Mouse (Mus musculus) heart, adult 9 months (tissue): ENCODE results near the gene Slmap.
A peak's percentile ranks its signal among the peaks of the same experiment; 100 is the strongest.
"Not testable (repeated sequence)": the region's sequence is repeated elsewhere in the genome, so short reads cannot be mapped to it uniquely, and the experiment has no call there.

Experiments
- DNase-seq, 2 experiments: peaks; one replicate each; pipeline ENCODE4 v3.0.0; 2022; ENCODE audit warnings: low spot score in 2 of 2

Gene Slmap

DNA sequence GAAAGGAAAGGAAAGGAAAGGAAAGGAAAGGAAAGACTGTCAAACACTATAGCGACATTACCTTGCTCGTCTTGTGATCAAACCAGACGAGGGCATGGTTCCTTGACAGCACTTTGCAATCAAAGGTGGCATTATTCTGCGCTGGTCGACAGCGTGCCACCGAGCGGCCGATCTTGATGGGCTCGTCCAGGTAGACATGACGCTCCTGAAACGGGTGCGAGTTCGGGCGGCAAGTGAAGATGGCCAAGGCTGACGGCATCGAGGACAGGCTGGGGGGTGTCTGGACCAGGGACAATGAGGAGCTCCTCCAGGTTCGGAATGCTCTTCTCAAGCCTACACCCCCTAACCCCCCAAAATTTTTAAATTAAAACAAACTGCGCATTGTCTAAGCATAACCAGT, 1.5 kb downstream of the Slmap start:
- DNase-seq = no peak

- no peak for DNase-seq
Observed at GRCm38 (mm10) chr14:26532752-26533151, 2.0 kb downstream of the Slmap start.

DNA sequence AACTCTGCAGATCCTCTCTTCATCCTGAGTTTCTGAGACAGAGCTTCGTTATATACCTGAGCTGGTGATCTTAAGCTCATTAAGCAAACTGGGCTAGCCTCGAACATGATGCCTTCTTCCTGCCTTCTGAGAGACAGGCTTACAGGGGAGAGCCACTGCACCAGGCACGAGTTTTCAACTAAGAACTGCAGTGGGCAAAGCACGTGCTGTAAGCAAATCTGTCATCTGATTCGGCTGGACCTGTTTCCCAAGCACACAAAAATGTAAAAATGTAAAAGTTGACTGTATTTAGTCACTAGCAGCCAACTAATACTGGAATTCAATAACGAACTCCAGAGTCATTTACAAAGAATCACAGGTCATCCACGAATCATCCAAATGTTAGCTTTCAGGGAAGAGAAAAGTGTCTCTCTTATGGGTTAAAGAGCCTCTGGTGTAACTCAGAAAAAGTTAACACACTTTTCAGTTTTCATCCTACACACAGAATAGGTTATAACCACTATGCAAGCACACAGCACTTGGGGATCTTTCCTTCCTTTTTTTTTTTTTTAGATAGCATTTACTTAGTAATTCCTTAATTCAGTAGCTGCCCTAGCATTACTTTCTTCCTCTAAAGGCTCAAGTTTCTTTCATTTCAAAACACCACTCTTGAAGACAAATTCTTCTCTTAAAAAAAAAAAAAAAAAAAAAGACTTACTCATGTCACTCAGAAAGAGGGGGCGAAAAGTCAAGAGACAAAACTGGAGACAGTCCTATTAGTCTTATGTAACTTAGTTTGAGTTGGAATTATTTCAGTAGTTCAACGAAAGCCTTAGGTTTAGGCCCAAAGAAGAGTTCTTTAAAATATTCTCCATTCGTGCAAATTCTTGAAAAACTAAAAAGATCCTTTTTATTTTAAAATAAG, 3.1 kb downstream of the Slmap start:
- no peak for DNase-seq

DNA sequence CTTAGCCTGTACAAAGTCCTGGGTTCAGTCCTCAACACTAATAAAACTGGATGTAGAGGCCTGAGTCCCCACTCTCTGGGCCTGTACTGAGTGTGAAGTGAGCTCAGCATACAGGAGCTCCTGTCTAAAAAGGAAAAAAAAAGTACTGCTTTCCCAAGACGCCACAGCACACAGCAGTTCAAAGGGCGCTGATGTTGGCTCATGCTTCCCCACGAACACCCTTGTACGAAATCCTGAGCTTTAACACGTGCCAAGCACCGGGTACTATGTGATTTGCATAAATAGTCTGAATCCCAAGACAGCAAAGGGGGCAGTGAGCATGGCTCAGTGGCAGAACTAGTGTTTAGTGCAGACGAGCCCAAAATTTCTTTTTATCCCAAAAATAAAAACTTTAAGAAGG, 4.4 kb downstream of the Slmap start:
- no peak for DNase-seq

DNA sequence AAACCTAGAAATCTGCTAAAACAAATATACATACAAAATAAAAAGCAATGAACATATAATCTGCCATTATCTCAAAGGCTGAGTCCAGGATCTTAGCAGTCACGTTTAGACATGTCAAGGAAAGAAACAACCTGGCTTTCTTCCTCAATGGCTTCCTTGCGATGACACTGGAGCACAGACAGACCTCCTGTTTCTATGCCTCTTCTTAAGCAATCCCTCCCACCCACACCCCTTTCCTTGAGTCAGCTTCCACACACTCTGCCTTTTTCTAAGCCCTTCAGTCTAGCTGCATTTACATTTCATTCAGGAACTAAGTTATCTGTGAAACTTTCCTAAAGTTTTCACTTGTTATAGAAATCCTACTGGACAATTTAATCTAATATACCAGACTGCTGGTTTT, 6.4 kb downstream of the Slmap start:
- DNase-seq = no peak

- DNase-seq = no peak
Observed at GRCm38 (mm10) chr14:26525955-26526354, 8.8 kb downstream of the Slmap start.

DNA sequence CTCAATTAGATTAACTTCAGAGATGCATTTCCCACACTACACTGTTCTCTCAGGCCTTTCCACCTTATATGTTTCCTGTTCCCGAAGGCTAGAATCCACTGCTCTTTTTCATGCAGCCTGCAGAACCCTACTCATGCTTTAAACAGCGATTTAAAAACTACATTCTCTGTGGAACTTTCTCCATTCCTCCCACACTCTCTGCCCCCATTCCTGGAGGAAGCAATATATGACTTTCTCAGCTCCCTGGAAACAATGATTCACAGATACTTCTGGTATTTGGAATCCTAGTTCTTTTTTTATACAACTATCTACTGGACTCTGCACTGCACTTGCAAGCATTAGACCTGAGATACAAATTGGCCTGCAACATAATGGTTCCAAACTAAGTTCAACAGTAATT, 11.6 kb downstream of the Slmap start:
- DNase-seq = no peak

- no peak for DNase-seq
Observed at GRCm38 (mm10) chr14:26519831-26520230, 14.9 kb downstream of the Slmap start.

GRCm38 (mm10) chr14:26517843-26518242, 16.9 kb downstream of the Slmap start:
- DNase-seq = no peak

DNA sequence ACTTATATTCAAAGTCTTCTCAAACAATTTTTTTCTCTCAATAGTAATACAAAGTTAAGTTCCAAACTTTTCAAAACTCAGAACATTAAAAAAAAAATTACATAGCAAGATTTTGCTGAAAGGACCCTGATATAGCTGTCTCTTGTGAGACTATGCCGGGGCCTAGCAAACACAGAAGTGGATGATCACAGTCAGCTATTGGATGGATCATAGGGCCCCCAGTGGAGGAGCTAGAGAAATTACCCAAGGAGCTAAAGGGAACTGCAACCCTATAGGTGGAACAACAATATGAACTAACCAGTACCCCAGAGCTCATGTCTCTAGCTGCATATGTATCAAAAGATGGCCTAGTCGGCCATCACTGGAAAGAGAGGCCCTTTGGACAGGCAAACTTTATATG, 18.5 kb downstream of the Slmap start:
- not testable (repeated sequence) for DNase-seq

- no peak for DNase-seq
Observed at GRCm38 (mm10) chr14:26515802-26516201, 18.9 kb downstream of the Slmap start.

DNA sequence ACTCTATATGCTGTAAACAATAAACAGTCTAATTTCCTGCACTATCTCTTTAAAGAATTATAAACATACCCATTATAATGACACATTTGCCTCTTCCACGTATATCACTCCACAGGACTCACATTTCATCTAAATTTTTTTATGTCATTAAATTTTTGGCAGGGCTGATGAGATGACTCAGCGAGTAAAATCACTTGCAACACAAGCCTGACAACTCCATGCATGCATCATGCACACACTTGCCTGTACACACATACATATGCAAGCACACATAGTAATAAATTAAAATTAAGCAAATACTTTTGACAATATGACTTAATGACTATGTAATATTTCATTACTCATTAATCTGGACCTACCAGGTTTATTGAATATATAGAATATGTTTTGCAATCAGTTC, 24.2 kb downstream of the Slmap start:
- no peak for DNase-seq

- DNase-seq = no peak
Observed at GRCm38 (mm10) chr14:26508150-26508549, 26.6 kb downstream of the Slmap start.

DNA sequence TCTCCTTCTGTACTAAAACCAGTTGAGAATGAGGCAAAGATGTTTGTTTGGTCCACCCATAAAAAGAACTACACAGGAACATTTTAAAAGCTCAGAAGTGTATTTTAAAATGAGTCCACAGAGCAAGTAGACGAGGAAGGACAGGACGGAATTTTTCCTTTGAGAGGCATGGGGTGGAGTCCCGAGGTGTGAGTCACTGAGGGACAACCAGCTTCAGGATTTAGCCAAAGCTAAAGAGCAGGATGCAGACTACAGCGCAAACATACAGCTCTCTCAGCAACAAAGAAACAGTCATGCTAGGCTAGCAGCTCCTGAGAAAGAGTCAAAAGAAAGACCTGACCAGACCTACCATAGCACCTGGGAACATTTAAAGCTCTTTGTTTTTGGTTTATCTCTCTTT, 27.4 kb downstream of the Slmap start:
- DNase-seq = no peak

- DNase-seq = no peak
Observed at GRCm38 (mm10) chr14:26504541-26504940, 30.2 kb downstream of the Slmap start.

GRCm38 (mm10) chr14:26500136-26500933, 34.4 kb downstream of the Slmap start:
- DNase-seq = no peak

GRCm38 (mm10) chr14:26495021-26495420, 39.7 kb downstream of the Slmap start:
- no peak for DNase-seq

DNA sequence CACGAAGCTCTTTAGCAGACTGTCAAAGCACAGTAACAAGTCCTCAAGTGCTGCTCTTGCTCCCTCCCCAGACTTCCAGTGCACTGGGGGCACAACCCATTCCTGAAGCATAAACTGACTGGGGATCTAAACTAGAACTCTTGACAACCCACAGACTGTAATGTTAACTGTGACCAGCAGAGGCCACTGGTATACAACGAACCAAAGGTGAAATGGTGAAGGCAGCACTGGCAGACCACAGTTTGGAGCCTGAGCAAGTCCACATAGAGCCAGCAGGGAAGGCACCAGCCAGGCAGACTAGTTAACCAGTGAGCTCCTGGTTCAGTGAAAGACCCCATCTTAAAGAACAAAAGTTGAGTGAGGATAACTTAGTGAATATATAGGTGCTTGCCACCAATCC, 43.6 kb downstream of the Slmap start:
- DNase-seq = peak; percentile 48 to 71

DNA sequence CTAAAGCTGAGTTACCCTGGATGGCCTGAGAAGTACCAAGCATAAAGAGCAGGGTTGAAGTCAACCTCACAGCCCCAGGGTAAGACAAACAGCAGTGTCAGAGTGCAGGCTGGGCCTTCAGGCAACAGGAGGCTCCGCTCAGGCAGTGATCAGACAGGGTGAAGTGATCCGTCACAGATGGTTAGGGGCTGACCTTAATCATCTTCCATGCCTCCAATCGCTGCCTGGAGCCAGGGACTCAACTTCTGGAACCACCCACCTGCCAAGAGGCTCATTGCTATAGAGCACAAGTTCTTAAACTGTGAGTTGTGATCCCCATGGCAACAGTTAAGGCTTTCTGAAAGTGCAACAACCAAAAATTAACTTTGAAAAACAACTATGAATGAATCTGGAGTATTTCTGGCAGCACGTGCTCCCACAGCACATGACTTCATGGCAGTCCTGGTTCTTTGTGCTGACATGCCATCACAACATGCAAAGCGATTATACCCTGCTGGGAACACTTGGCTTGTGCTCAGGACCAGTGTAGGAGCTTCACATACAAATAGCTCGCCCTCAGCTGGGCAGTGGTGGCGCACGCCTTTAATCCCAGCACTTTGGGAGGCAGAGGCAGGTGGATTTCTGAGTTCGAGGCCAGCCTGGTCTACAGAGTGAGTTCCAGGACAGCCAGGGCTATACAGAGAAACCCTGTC, 46.3 kb downstream of the Slmap start:
- DNase-seq = no peak

GRCm38 (mm10) chr14:26486416-26487198, 48.1 kb downstream of the Slmap start:
- DNase-seq = peak in 1 of 2 experiments; percentile 15

- DNase-seq = no peak
Observed at GRCm38 (mm10) chr14:26481457-26481856, 53.3 kb downstream of the Slmap start.
